Mouse (Mus musculus) spleen, postnatal 14 days (tissue): ENCODE results near the gene Map1a.

Source experiments
- DNase-seq, 2 experiments: peaks; one replicate each; pipeline ENCODE4 v3.0.0; 2021 to 2022; ENCODE audit warnings: low spot score in 2 of 2

Gene Map1a

DNA sequence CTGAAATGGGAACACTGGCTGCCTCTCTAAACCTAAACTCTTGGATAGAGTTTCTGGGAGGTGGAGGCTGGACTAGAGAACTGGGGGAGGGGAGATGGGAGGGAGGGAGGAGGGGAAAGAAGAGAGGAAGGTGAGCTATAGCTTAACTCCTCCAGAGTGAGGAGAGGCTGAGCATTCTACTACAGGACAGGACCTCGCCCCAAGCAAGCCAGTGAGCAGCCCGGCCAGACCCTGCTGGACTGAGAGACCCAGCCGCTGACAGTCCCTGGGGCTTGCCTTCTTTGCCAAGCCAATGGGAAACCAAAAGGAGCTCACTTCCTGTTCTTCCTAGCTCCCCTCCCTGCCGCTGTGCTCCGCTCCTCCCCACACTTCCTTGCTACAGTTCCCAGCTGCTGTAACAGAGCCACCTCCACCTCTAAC is 19.6 kb downstream of the Map1a start:
- no peak for DNase-seq

DNA sequence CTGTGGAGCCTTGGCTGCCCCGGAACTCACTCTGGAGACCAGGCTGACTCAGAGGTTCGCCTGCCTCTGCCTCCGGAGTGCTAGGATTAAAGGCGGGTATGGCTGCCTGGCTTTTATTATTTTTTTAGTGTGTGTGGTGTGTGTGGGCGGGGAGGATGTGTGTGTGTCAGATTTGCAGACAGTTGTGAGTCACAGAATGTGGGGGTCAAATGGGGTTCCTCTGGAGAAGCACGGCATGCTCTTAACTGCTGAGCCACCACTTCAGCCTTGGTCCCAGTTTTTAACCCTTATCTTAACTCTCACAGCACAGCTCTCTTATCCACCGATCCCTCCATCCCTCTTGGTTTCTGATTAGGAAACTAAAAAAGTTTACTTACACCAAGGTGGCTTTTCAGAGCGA is 26.9 kb downstream of the Map1a start:
- DNase-seq, result no peak

DNA sequence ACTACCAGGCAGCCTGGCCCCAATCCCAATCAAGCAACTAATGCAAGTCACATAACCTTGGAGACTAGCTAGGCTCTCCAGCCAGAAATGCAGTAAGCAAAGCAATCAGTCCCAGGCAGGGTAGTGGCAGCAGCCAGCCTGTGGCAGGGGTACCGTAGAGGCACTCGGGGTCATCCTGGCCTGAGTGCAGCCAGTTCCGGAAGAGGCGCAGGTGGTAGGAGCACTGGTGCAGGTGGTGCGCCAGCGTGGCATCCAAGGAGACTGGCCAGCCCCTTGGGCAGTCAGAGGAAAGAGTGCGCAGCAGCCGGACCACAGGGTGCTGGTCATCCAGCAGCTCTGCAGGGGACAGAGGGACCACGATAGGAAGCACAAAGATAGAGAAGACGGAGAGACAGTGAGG is 33.6 kb downstream of the Map1a start:
- DNase-seq, result no peak

DNA sequence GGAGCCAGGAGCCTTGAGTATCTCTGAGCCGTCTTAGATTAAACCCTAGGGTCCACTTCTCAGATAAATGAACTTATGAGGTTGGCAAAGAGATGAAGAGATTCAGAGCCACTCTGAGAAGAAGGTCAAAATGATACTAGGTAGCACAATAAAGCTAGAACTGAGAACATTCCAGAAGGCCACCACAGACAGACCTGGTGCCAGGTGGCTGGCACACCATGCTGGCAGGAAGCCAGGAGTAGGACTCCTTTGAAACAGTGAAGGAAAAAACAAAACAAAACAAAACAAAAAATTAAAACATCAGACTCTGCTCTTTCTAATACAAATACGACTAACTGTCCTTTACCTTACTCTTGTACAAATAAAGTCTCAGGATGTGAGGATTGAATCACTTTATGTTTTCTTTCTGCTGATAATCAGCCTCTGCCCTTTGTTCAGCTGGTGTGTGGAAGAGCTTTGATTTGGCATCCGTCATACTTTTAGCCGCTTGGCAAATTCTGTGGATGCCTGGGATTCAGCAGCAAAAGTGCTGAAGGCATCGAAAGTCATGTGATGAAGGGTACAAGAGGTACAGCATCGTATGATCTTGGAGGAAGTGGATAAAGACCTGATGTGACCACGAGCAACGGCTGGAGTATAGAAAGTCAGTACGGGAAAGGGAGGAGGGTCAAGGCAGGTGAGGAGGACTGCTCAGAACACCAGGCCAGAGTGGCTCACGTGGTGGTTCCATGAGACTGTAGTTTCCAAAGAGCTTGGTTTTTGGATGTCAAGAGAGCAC is 34.5 kb downstream of the Map1a start:
- DNase-seq, result no peak

DNA sequence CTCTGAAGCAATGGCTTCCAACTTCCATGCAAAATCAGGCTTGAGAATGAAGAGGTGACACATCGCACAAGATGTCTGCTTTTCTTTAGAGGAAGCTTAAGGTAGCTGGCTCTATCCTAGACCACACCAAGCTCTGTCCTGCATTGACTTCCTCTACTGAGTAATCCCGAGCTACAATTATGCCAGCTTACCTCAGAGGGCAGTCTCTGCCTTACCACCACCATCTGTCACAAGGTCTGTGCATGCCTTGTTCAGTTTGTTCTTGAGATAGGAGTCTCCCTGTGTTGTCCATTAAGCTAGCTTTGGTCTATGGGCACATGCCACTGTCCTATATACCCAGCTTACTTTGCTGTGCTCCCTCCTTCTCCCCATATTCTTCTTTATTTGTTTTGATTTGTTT is 40.1 kb downstream of the Map1a start:
- DNase-seq, result no peak

DNA sequence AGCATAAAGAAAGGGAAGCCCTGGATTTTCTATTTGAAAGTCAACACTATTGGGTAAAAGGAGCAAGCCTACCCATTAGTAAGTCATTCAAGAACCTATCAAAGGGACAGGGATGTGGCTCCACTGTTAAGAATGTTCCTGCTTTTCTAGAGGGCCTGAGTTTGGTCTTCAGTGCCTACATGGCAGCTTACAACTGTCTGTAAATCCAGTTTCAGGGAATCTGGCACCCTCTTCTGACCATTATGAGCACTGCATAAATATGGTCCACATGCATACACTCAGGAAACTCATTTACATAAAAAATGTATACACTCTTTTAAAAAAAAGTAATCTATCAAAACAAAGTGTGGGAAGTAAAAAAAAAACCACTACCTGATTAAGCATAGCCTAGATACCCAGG is 49.7 kb downstream of the Map1a start:
- no peak for DNase-seq

DNA sequence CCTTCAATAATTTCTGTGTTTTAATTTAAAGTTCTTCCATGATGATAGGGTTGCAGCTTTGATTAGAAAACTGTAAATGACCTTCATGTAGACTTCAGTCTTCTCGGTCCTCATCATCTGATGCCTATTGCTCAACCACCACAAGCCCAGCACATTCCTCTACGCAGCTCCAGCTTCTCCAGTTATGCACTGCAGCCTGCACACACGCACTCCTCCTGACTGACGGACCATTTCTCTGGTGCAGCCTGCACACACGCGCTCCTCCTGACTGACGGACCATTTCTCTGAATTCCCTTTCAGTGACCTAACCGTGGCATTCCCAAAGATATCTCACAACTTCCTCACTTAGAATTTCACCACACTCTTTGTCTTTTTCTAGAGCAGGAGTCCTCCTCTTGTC is 63.8 kb downstream of the Map1a start:
- no peak for DNase-seq

DNA sequence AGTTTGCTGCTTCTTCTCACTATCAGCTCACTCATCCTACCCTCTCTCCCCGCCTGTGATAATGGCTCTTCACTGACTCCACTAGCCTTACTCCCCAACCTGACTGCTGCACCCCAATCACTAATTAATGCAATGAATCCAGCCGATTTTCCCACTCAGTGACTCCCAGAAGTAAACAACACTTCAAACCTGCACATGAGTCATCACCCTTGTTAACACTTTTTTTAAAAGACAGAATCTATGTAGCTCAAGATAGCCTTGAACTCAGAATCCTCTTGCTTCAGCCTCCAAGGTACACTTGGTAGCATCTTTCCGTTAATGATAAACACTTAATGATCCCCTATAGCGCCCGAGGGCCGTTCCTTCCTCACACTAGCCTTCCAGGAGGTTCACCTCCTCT is 65.0 kb downstream of the Map1a start:
- no peak for DNase-seq

DNA sequence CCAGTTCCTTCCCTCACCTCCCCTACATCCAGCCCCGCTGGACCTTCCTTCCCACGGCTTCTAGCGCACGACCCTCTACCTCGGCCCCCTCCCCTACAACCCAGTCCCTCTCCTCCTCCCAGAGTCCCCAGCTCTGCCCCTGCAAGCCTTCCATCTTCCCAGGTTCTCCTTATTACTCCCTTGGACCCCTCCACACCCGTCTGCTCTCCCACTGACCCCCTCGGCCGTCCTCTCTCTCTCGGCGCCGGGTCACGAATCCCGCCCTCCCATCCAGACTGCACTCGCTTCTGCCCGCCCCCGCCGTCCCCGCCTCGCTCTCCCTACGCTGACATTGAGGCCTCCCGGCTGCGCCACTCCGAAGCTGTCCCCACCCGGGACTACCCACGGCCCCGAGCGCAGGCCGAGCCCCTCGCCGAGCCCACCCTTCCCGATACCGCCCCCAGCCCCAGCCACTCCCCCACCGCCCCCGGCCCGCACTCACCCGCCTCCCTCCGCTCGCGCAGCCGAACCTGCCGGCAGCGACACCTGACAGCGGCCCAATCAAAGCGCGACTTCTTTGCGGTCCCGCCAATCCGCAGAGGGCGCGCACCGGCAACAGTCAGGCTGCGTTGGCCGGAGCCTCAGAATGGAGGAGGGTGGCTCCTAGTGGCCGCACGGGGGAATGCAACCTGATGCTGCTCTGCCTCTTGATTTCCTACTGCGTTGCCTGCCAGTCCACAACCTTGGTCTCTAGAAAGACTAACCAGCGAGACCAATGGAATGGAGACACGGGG is 65.6 kb downstream of the Map1a start, which contains the start of gene Ppip5k1:
TSS of gene Ppip5k1 (minus strand) at position 577 of the 773 bp plus-strand sequence.
- DNase-seq, result peak; percentile 93 to 96

DNA sequence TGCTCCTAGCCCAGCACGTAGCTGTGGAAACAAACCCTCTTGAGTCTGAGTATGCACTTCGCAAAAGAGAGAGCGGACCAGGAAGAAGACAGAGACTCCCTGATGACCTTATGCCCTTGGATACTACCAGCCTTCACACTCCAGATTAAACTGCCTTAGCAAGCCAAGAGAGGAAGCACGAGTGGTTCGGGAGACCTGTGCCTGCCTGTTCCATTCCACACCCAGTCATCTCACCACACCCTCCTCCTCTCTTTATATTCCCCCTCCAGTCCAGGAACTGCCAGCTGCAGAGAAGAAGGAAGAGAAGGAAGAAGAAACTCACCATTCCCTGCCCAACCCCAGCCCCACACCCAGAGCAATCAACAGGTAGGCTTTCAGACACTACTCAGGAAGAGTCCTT is 68.1 kb downstream of the Map1a start, which contains the start of gene Ckmt1:
TSS of gene Ckmt1 (plus strand) at position 221 of the 400 bp plus-strand sequence.
- DNase-seq, result no peak

DNA sequence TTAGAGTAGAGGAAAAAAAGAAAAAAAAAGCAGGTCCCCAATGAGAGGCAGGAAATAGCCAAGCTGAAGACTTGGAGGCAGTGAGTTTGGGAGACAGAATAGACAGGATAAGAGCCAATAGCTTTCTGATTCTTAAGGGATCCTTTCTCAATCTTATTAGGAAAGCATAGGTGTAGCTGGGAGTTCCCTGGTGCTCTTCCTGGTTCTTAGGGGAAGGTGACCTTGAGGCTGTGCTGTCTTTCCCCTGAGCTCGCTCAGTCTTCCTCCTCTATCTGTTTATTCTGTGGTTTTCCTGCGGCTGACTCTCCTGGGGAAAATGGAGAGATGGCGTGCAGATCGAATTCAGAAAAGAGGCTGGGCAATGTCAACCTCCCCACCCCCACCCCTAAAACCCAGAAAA is 68.6 kb downstream of the Map1a start:
- DNase-seq, result no peak

DNA sequence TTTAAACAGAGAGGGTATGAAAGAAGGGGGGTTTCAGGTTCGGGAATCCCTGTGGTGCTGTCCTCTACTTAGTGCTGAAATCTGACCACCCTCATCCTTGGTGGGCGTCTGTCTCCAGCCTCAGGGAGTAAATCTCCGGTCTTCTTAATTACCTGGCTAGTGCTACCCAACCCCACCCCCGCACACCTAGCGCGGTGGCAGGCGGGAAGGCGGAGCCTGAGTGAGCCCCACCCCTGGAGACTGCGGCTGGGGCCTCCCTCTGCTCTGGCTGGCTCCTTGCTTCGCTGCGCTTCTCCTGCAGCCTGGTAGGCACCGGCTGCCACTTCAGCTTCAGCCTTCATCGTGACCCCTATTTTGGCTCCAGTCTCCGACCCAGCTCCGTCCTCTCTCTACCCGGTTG is 69.0 kb downstream of the Map1a start:
- peak in 1 of 2 experiments; percentile 11 for DNase-seq

DNA sequence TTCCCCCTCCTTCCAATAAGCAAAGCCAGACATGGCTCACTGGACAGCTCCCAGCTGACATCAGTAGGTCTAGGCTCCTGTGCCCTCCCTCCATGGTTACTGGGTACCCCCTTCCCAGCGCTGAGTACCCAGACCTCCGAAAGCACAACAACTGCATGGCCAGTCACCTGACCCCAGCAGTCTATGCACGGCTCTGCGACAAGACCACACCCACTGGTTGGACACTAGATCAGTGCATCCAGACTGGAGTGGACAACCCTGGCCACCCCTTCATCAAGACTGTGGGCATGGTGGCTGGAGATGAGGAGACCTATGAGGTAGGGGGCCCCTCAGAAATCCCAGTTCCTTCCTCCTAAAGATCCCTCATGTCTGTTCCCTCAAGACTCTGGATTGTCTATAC is 70.1 kb downstream of the Map1a start:
- no peak for DNase-seq
